Mouse (Mus musculus) intestine, postnatal 0 days (tissue): ENCODE results near the gene Mapkap1. TPM values are rescaled to one million over a fixed set of nuclear protein-coding genes. Genes with fewer than 3 reads are reported as not detected.
"Not testable (repeated sequence)": the region's sequence is repeated elsewhere in the genome, so short reads cannot be mapped to it uniquely, and the experiment has no call there.

Experiments
- ATAC-seq: fragments of 200-750 bp; cut with Nextera tagmentation; 2 replicates; pipeline ENCODE4 v1.8.0; 2017; ENCODE audit warnings: mild to moderate bottlenecking, moderate TSS enrichment, moderate library complexity
- H3K27ac ChIP-seq: fragments of 300-500 bp; sonication (generic); 2 replicates; pipeline ENCODE4 v1.5.1; 2014; ENCODE audit warnings: mild to moderate bottlenecking, low read depth, low read length, moderate library complexity
- H3K27me3 ChIP-seq: fragments of 300-500 bp; sonication (generic); replicated peaks from 2 replicates; pipeline ENCODE4 v1.6.1; 2014; ENCODE audit warnings: low read length, mixed read lengths; ENCODE audit not compliant: control insufficient read depth, insufficient read depth
- H3K36me3 ChIP-seq: fragments of 300-500 bp; sonication (generic); 2 replicates; pipeline ENCODE4 v1.6.1; 2014; ENCODE audit warnings: mild to moderate bottlenecking, moderate library complexity; ENCODE audit not compliant: control insufficient read depth, insufficient read depth
- H3K4me1 ChIP-seq: fragments of 300-500 bp; sonication (generic); replicated peaks from 2 replicates; pipeline ENCODE4 v1.6.1; 2014; ENCODE audit warnings: antibody characterized with exemption, low read length, mixed read lengths; ENCODE audit not compliant: control insufficient read depth, insufficient read depth
- H3K4me2 ChIP-seq: fragments of 300-500 bp; sonication (generic); replicated peaks from 2 replicates; pipeline ENCODE4 v1.6.1; 2014; ENCODE audit warnings: low read depth, mild to moderate bottlenecking, moderate library complexity
- H3K4me3 ChIP-seq: fragments of 300-500 bp; sonication (generic); 2 replicates; pipeline ENCODE4 v1.5.1; 2014; ENCODE audit warnings: low read depth, low read length
- H3K9ac ChIP-seq: fragments of 300-500 bp; sonication (generic); 2 replicates; pipeline ENCODE4 v1.6.1; 2014; ENCODE audit warnings: mild to moderate bottlenecking, low read depth, low read length
- H3K9me3 ChIP-seq: fragments of 300-500 bp; sonication (generic); 2 replicates; pipeline ENCODE4 v1.6.1; 2016; ENCODE audit warnings: mixed run types; ENCODE audit not compliant: control insufficient read depth
- CTCF ChIP-seq: sonication (generic); IDR thresholded peaks from 2 replicates; pipeline ENCODE4 v1.5.1; 2016; ENCODE audit warnings: low read depth, mild to moderate bottlenecking, control low read depth, antibody characterized with exemption, moderate library complexity
- WGBS: fragments of 180-500 bp; shearing (Covaris S2); extraction: QIAGEN DNeasy Blood & Tissue Kit; methylation state at CpG from one replicate; pipeline ENCODE4 v1.1.7; 2014; 5-methylcytosine and 5-hydroxymethylcytosine counted together
- polyA plus RNA-seq: library from polyadenylated mRNA; unstranded; fragments of >200 nt; fragmentation: Nextera tagmentation; extraction: Ambion mirVana; gene quantifications from 2 replicates; pipeline ENCODE4 v1.2.1, GENCODE M21; 2015

Mapkap1 gene
- polyA plus RNA-seq, 1 experiment from 2014 or later: 73.0 TPM

- Histone ChIP-seq H3K9ac (no peak overlapping the region), H3K4me3 (no peak overlapping the region), H3K36me3 (no peaks in the 10 kb centered on the region; the same call in 1 of the 2 replicates), H3K9me3 (no peaks in the 10 kb centered on the region), H3K27ac (no peak overlapping the region), H3K4me2 (no peak overlapping the region), H3K27me3 (no peaks in the 10 kb centered on the region), H3K4me1 (no peaks in the 10 kb centered on the region)
- no peak for TF ChIP-seq CTCF
- 85% methylated on average over 7 of the region's 7 CpGs for WGBS
- no peak for ATAC-seq
Measured at GRCm38 (mm10) chr2:34487281-34487680, 80.7 kb downstream of the Mapkap1 start.

- Histone ChIP-seq H3K9ac (no peak overlapping the region), H3K4me2 (no peak overlapping the region), H3K36me3 (peaks cover 7% of the 10 kb centered on the region; the same call in 1 of the 2 replicates), H3K4me3 (no peak overlapping the region), H3K27me3 (no peaks in the 10 kb centered on the region), H3K27ac (no peak overlapping the region), H3K4me1 (no peaks in the 10 kb centered on the region), H3K9me3 (no peaks in the 10 kb centered on the region)
- ATAC-seq: no peak
- no peak for TF ChIP-seq CTCF
- 50% methylated on average over 3 of the region's 3 CpGs for WGBS
Measured at GRCm38 (mm10) chr2:34503975-34504730, 97.6 kb downstream of the Mapkap1 start.

GRCm38 (mm10) chr2:34506162-34506561 is 99.6 kb downstream of the Mapkap1 start:
- H3K4me3 ChIP-seq, H3K4me2 ChIP-seq, H3K27me3 ChIP-seq, H3K36me3 ChIP-seq, H3K27ac ChIP-seq, ATAC-seq, H3K9ac ChIP-seq, H3K4me1 ChIP-seq, H3K9me3 ChIP-seq: not testable (repeated sequence)
- 97% methylated on average over 2 of the region's 2 CpGs for WGBS

GRCm38 (mm10) chr2:34509856-34510255 is 103.3 kb downstream of the Mapkap1 start:
- Histone ChIP-seq H3K27ac (no peak overlapping the region), H3K9ac (no peak overlapping the region), H3K27me3 (no peaks in the 10 kb centered on the region), H3K4me1 (no peaks in the 10 kb centered on the region), H3K4me2 (no peak overlapping the region), H3K36me3 (no peaks in the 10 kb centered on the region; the same call in 1 of the 2 replicates), H3K9me3 (no peaks in the 10 kb centered on the region), H3K4me3 (no peak overlapping the region)
- no peak for TF ChIP-seq CTCF
- ATAC-seq: no peak
- WGBS: 94% methylated on average over 5 of the region's 5 CpGs

GRCm38 (mm10) chr2:34515263-34515662 is 108.7 kb downstream of the Mapkap1 start:
- Histone ChIP-seq H3K9me3 (no peaks in the 10 kb centered on the region), H3K4me1 (no peaks in the 10 kb centered on the region), H3K27me3 (no peaks in the 10 kb centered on the region), H3K4me2 (no peak overlapping the region), H3K9ac (no peak overlapping the region), H3K4me3 (no peak overlapping the region), H3K27ac (no peak overlapping the region), H3K36me3 (no peaks in the 10 kb centered on the region; the same call in none of the 2 replicates)
- 87% methylated on average over 5 of the region's 5 CpGs for WGBS
- ATAC-seq: no peak
- no peak for TF ChIP-seq CTCF

GRCm38 (mm10) chr2:34518083-34518482 is 111.5 kb downstream of the Mapkap1 start:
- 64% methylated on average over 2 of the region's 2 CpGs for WGBS
- Histone ChIP-seq H3K36me3 (peaks cover 5% of the 10 kb centered on the region), H3K9me3 (no peaks in the 10 kb centered on the region), H3K9ac (no peak overlapping the region), H3K4me2 (no peak overlapping the region), H3K27me3 (no peaks in the 10 kb centered on the region), H3K27ac (no peak overlapping the region), H3K4me3 (no peak overlapping the region), H3K4me1 (no peaks in the 10 kb centered on the region)
- TF ChIP-seq CTCF: no peak
- no peak for ATAC-seq
